Mouse (Mus musculus) lung, adult 2 months (tissue): ENCODE results near the gene Rnf111.

Experiments used
- CTCF ChIP-seq: fragments of 200-500 bp; IDR thresholded peaks from 2 replicates; pipeline ENCODE4 v1.5.1; 2011; ENCODE audit warnings: mild to moderate bottlenecking, low read length, control low read depth; ENCODE audit not compliant: insufficient read depth
- POLR2A ChIP-seq: fragments of 200-500 bp; IDR thresholded peaks from 2 replicates; pipeline ENCODE4 v1.6.1; 2011; ENCODE audit warnings: low read depth, mild to moderate bottlenecking, control low read depth, low read length, borderline replicate concordance; ENCODE audit errors: extremely low read depth

- TF ChIP-seq POLR2A (no peak), CTCF (no peak)
These were observed 116.0 kb downstream of the Rnf111 start for GRCm38 (mm10) chr9:70387410-70388119.
